Mouse (Mus musculus): Measurements from ENCODE around the gene Bcl9l. TPM values are rescaled to one million over a fixed set of nuclear protein-coding genes. Genes with fewer than 3 reads are reported as not detected.
A peak's percentile ranks its signal among the peaks of the same experiment; 100 is the strongest.

Gene Bcl9l
- total RNA-seq, 2 experiments from 2014 or later, result 64.0 to 72.3 TPM

DNA sequence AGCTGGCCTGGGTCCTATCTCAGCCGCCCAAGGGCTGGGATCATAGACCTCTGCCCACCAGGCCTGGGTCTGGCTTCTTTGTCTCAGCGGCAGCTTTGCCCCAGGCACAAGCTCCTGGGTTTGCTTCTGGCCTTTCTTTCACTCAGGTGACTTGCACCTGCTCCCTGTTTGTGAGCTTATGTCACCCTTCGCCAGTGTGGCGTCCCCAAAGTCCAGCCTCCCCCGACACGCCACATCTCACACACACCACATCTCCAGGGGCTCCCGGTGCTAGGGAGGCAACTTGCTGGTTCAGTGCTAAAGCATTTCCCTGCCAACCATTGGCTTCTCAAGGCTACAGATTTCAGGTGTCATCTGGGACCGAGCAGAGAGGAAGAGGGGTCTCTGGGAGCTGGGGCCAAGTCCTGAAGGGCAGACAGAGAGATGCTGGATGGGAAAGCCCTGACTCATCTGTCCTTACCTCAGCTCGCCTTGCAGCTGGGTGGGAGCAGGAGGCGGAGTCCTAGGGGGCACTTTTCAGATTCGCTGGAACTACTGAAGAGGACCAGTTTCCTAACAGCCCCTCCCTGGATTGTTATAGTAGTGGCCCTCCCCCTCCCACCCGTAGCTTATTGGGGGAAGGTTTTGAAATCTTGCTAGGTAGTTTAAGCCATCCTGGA, 14.3 kb downstream of the Bcl9l start:
- no peak for DNase-seq (ENCODE audit: low spot score in 2 of 2)

- no peak for DNase-seq (ENCODE audit: low spot score in 2 of 2)
Measured at GRCm38 (mm10) chr9:44497624-44498377, 15.2 kb downstream of the Bcl9l start.

DNA sequence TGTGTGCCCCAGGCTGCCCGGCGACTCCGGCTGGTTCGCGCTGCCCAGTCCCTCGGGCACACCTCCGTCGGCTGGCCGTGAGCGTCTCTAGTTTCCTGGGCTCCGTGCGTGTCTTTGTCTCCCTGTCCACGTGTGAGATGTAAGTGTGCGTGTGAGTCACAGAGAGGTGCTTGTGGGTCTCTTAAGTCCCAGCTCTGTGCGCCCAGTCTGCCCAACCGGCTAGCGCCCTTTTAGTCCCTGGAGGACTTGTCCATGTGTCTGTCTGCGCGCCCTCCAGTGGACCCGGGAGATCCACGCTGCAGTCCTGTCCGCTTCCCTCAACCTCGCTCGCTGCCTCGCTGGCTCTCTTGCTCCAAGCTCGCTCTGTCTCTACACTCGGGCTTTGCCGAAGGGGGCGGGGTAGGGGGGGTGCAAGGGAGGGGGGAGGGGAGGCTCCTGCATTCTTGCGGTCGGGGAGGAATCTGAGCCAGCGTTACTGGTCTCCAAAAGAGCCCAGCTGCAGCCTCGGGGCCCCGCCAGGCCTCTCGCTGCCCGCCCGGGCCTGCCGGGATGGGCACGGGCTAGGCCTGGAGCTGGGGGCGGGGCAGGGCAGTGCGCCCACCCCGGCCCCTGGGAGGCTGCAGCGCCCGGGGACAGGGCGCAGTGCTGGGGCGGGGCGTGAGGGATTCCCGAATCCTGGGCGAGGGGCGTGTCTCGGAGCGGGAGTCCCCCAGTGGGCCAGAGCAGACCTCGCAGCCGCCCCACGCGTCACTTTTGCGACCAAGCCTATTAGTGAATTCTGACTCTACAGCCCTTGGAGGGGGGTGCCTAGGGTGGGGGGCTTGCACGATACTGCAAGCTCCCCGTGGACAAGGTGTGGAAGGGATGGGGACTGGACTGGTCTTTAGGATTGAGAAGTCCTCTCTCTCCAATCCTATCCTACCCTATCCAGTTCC, 16.1 kb downstream of the Bcl9l start:
- DNase-seq (ENCODE audit: low spot score in 2 of 2), result no peak

DNA sequence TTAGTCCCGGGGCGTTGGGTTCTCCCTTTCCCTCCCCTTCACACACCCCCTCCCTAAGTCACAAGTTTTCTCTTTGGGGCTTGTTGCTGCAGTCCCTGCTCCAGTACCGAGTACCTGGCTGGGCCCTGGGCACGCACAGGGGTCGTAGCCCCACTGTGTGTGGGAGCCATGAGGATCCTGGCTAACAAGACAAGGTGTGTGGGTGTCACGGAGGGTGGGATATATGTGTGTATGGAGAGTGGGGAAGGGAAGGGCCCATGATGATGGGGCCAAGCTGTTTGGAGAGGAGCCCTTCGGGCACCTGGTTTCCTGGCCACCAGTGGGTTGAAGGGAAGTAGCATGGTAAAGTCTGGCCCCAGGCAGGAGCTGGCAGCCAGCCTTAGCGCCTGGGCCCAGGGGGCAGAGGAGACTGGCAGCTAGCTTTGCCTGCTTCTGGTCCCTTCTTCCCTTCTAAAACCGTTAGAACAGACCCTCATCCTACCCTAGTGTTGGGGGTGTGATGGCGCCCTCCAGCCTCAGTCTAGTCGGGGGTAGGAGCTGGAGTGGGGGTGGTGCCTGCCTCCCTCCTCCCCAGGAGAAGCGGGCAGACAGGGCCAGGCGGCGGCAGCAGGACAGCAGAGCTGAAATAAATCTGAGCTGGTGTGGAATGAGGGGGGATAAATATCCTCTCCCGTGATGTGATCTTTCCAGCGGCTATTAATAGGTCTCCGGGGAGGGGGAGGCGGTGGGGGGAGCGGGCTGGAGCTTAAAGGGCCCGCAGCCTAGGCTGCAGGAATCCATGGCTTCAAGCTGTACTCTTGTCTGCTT, 16.9 kb downstream of the Bcl9l start:
- no peak for DNase-seq (ENCODE audit: low spot score in 2 of 2)

- no peak for DNase-seq (ENCODE audit: low spot score in 2 of 2)
Measured at GRCm38 (mm10) chr9:44500163-44500533, 17.5 kb downstream of the Bcl9l start.

DNA sequence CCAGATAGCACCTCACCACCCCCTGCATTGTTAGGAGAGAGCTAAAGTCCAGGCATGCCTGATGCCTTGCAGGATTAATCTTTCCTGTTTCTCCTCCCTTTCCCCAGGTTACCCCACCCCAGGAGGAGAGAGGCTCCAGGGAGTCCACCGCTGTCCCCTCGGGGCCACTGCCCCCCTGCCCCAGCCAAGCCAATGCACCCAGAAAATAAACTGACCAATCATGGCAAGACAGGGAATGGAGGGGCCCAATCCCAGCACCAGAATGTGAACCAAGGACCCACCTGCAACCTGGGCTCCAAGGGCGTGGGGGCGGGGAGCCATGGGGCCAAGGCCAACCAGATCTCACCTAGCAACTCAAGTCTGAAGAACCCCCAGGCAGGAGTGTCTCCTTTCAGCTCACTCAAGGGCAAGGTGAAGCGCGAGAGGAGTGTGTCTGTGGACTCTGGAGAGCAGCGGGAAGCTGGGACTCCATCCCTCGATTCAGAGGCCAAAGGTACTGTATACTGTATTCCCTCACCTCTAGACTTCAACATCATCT, 18.1 kb downstream of the Bcl9l start:
- no peak for DNase-seq (ENCODE audit: low spot score in 2 of 2)

- no peak for DNase-seq (ENCODE audit: low spot score in 2 of 2)
Measured at GRCm38 (mm10) chr9:44501206-44501879, 18.7 kb downstream of the Bcl9l start.

- DNase-seq (ENCODE audit: low spot score in 2 of 2), result peak in 1 of 2 experiments; percentile 89
Measured at GRCm38 (mm10) chr9:44502006-44502405, 19.4 kb downstream of the Bcl9l start.

GRCm38 (mm10) chr9:44504893-44505823, 22.5 kb downstream of the Bcl9l start:
- DNase-seq (ENCODE audit: low spot score in 2 of 2), result no peak

DNA sequence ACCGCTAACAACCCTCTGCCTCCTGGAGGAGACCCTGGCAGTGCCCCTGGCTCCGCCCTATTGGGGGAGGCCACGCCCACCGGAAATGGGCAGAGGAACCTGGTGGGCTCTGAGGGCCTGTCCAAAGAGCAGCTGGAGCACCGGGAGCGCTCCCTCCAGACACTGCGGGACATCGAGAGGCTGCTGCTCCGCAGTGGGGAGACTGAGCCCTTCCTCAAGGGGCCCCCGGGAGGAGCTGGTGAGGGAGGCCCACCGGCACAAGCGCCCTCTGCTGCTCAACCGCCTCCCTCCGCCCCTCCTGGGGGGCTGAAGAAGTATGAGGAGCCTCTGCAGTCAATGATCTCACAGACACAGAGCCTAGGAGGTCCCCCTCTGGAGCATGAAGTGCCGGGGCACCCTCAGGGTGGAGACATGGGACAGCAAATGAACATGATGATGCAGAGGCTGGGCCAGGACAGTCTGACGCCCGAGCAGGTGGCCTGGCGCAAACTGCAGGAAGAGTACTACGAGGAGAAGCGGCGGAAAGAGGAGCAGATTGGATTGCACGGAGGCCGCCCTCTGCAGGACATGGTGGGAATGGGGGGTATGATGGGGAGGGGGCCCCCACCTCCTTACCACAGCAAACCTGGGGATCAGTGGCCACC, 23.3 kb downstream of the Bcl9l start:
- no peak for DNase-seq (ENCODE audit: low spot score in 2 of 2)

- DNase-seq (ENCODE audit: low spot score in 2 of 2), result no peak
Measured at GRCm38 (mm10) chr9:44506566-44506965, 23.9 kb downstream of the Bcl9l start.

DNA sequence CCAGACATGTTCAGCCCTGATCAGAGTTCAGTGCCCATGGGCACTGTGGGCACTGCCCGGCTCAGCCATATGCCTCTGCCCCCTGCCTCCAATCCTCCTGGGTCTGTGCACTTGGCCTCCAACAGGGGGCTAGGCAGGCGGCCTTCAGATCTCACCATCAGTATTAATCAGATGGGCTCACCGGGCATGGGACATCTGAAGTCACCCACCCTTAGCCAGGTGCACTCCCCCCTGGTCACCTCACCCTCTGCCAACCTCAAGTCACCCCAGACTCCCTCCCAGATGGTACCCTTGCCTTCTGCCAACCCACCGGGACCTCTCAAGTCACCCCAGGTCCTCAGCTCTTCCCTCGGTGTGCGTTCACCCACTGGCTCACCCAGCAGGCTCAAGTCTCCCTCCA, 24.7 kb downstream of the Bcl9l start:
- DNase-seq (ENCODE audit: low spot score in 2 of 2), result peak in 1 of 2 experiments; percentile 0

GRCm38 (mm10) chr9:44508124-44508619, 25.5 kb downstream of the Bcl9l start:
- DNase-seq (ENCODE audit: low spot score in 2 of 2), result no peak

GRCm38 (mm10) chr9:44508721-44509486, 26.3 kb downstream of the Bcl9l start:
- DNase-seq (ENCODE audit: low spot score in 2 of 2), result no peak

DNA sequence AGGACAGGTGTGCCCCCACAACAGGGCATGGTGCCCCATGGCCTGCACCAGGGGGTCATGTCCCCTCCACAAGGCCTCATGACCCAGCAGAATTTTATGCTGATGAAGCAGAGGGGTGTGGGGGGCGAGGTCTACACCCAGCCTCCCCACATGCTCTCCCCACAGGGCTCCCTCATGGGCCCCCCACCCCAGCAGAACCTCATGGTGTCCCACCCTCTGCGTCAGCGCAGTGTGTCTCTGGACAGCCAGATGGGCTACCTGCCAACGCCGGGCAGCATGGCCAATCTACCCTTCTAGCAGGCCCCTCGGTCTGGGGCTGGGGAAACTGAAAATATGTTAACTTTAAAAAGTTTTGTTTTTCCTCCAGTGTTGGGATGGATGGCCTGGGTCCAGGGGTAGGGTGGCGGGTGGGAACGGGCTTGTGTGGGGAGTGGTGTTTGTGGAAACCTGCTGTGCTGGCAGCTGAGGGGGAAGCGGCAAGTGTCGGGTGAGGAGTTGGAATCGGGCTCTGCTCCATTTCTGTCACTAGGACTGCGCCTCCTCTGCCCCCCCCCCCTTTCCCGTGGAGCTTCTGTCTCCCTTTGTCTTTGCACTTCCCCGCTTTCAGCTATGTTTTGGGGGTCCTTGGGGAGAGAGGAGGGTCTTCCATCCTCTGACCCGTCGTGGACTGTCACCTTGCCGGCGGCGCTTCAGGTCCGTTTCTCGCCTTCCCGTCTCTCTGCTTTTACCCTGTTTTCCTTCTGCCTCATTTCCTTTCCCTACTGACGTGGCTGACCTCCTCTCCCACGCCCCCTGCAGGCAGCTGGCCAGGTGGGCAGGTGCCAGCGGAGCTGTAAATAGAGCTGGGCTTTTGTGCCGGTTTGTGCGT, 27.1 kb downstream of the Bcl9l start:
- DNase-seq (ENCODE audit: low spot score in 2 of 2), result peak in 1 of 2 experiments; percentile 62

DNA sequence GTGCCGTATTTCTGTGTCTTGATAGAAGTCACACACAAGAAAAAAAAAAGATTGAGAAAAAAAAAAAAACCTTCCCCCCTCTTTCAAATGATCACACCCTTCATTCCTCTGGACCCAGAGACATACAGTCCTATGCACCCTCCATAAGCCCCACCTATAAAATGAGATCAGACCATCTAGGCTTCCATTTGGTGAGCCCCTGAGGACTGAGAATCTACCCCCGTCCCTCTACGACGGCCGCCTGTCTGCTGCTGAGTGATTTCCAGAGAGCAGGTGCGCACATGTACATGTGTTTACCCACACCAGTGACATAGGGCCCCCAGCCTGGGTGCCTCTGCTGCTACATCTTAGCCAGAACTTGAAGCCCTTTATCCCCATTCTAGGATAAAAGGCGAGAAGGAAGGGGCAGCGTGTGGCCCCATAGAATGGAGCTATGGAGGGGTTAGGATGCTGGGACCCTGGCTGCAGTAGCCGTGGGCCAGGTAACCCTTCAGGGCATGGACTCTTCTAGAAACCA, 27.8 kb downstream of the Bcl9l start:
- no peak for DNase-seq (ENCODE audit: low spot score in 2 of 2)

Measured in layer of hippocampus, adult 18-20 months (tissue).